Mouse (Mus musculus) midbrain, embryonic 14.5 days (tissue): Measurements from ENCODE around the gene Aff3. TPM values are rescaled to one million over a fixed set of nuclear protein-coding genes. Genes with fewer than 3 reads are reported as not detected.
A peak's percentile ranks its signal among the peaks of the same experiment; 100 is the strongest.

Source experiments
- ATAC-seq: fragments of 200-750 bp; cut with Nextera tagmentation; 2 replicates; pipeline ENCODE4 v1.8.0; 2017; ENCODE audit warnings: moderate number of reproducible peaks, moderate library complexity; ENCODE audit not compliant: low FRiP score, low TSS enrichment
- DNase-seq: peaks from one replicate; pipeline ENCODE4 v3.0.0-alpha.2; 2015
- H3K27ac ChIP-seq: fragments of 300-500 bp; sonication (generic); replicated peaks from 2 replicates; pipeline ENCODE4 v1.5.1; 2014; ENCODE audit warnings: mild to moderate bottlenecking, low read depth, low read length, moderate library complexity
- H3K27me3 ChIP-seq: fragments of 300-500 bp; sonication (generic); 2 replicates; pipeline ENCODE4 v1.6.1; 2014; ENCODE audit warnings: low read length, control low read depth, mixed read lengths; ENCODE audit not compliant: control insufficient read depth, insufficient read depth
- H3K36me3 ChIP-seq: fragments of 300-500 bp; sonication (generic); 2 replicates; pipeline ENCODE4 v1.6.1; 2014; ENCODE audit warnings: low read length, control low read depth; ENCODE audit not compliant: control insufficient read depth, insufficient read depth
- H3K4me1 ChIP-seq: fragments of 300-500 bp; sonication (generic); 2 replicates; pipeline ENCODE4 v1.6.1; 2014; ENCODE audit warnings: mild to moderate bottlenecking, antibody characterized with exemption, low read length, control low read depth; ENCODE audit not compliant: control insufficient read depth, insufficient read depth
- H3K4me2 ChIP-seq: fragments of 300-500 bp; sonication (generic); 2 replicates; pipeline ENCODE4 v1.6.1; 2014; ENCODE audit warnings: mild to moderate bottlenecking, low read length, moderate library complexity
- H3K4me3 ChIP-seq: fragments of 300-500 bp; sonication (generic); replicated peaks from 2 replicates; pipeline ENCODE4 v1.5.1; 2014; ENCODE audit warnings: low read depth, low read length
- H3K9ac ChIP-seq: fragments of 300-500 bp; sonication (generic); replicated peaks from 2 replicates; pipeline ENCODE4 v1.6.1; 2014; ENCODE audit warnings: mild to moderate bottlenecking, low read length, moderate library complexity
- H3K9me3 ChIP-seq: fragments of 300-500 bp; sonication (generic); 2 replicates; pipeline ENCODE4 v1.6.1; 2016; ENCODE audit warnings: low read length, control low read depth, mixed read lengths; ENCODE audit not compliant: control insufficient read depth
- WGBS: fragments of 180-500 bp; shearing (Covaris S2); extraction: QIAGEN DNeasy Blood & Tissue Kit; methylation state at CpG from one replicate; pipeline ENCODE4 v1.1.7; 2014; 5-methylcytosine and 5-hydroxymethylcytosine counted together
- polyA plus RNA-seq: library from polyadenylated mRNA; unstranded; fragments of >200 nt; fragmentation: Nextera tagmentation; extraction: Ambion mirVana; gene quantifications from 2 replicates; pipeline ENCODE4 v1.2.1, GENCODE M21; 2014

The Aff3 gene
- polyA plus RNA-seq, 1 experiment from 2014 or later: 20.3 TPM

DNA sequence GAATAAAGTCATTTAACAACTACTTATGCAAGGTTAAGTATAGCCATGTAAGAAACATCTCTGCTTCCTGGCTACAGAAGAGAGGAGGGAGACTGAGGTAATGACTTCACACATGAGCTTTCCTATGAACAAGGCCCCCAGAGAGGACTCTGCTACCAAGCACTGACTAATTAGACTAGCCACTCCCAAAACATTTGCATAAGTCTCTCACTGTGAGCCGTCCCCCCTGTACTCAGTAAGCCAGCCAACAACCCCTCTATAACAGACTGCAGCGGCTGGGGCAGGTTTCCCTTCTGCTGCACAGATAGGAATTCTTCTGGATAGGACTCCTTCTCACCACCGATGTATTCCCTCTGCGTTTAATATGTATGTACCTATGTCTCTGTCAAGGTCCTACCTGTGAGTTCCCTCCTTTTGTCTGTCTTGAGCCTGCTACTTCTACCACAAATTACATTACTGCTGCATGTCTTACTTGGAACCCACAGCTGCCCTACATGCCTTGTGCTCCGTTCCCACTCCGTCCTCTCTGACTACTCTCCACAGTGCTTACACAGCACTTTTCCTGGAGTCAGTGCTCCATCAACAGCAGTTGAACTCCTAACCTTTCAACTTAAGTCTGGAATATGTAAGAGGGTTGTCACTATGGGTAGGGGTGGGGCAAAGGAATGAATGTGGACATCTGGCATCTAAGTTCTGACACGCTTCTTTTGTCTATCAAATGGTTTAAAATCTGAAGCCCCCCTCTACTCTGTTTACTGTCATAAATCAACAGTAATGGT is 197.3 kb downstream of the Aff3 start:
- no peaks in the 10 kb centered on the region for H3K36me3 ChIP-seq
- DNase-seq (peak; percentile 38), ATAC-seq (no peak)
- H3K9me3 ChIP-seq: no peaks in the 10 kb centered on the region
- H3K4me2 ChIP-seq: no peak overlapping the region
- no peaks in the 10 kb centered on the region for H3K27me3 ChIP-seq
- H3K4me3 ChIP-seq: no peak overlapping the region
- no peak overlapping the region for H3K9ac ChIP-seq
- no peak overlapping the region for H3K27ac ChIP-seq
- WGBS: 61% methylated on average over 7 of the region's 7 CpGs
- H3K4me1 ChIP-seq: peaks cover 2% of the 10 kb centered on the region; the same call in 1 of the 2 replicates

DNA sequence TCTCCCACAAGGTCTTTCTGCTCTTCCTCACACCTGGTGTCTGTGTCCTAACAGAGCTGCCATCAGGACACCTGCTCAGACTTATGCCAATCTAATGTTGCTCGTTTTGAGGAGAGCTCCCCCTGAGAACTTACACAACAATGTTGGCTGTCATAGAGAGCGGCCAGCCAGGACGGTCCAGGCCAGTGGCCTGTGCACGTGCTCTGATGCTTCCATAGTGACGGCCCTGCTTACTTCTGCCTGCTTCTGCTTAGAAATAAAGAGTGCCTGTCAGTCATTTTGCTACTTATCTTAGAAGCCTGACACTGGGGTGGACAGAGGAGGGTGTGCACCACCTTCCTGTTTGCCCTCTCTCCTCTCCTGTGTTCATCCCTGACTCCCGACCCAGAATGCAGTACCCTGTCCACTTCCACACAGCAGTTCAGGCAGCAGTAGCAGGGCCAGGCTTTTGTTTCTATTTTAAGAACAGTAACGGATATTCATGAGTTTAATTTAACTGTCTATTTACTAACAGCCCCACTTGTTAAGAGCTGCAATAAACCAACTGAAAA is 208.0 kb downstream of the Aff3 start:
- Histone ChIP-seq H3K4me2 (no peak overlapping the region), H3K36me3 (no peaks in the 10 kb centered on the region), H3K9ac (no peak overlapping the region), H3K9me3 (no peaks in the 10 kb centered on the region), H3K4me1 (peaks cover 21% of the 10 kb centered on the region), H3K27ac (no peak overlapping the region), H3K27me3 (no peaks in the 10 kb centered on the region), H3K4me3 (no peak overlapping the region)
- WGBS: 51% methylated on average over 7 of the region's 7 CpGs
- DNase-seq: no peak
- no peak; the same call in 1 of the 2 replicates for ATAC-seq

DNA sequence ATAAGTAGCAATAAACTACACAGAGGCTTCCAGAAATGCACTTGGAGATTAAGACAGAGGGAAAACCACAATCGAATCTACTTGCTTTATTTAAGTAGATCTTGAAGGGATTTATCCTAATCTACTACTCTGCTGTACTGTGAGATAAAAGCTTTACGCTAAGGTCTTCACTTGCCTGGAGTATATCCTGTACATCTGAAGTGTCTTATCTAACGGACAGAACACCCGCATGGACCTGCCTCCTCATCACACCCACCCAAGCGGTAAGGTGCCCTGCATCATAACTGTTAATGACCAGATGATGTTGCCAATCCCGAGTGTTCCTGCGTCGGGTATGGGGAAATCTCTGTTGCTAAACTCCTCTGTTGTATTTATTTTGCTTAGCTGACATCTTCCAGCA is 209.8 kb downstream of the Aff3 start:
- no peaks in the 10 kb centered on the region for H3K27me3 ChIP-seq
- no peak for ATAC-seq
- H3K4me1 ChIP-seq: peaks cover 17% of the 10 kb centered on the region

DNA sequence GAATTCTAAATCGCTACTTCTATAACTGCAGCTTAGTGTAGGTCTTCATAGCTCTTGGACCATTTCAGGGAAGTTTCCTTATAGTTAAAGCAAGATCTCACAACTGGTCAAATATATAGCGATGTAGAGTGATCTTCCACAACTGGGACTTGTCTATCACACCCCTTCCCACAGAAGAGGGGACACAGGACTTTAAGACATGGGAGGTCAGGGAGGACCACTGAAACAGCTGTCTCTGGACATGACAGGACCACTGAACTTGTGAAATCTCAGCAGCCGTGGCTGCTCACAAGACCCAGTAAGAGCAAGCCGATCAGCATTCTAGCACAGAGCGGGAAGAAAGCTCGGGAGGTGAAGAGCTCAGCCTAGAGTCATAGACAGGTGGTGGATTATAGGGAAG is 213.4 kb downstream of the Aff3 start:
- ATAC-seq (no peak), DNase-seq (no peak)
- Histone ChIP-seq H3K9me3 (no peaks in the 10 kb centered on the region), H3K4me1 (peaks cover 23% of the 10 kb centered on the region), H3K27me3 (no peaks in the 10 kb centered on the region), H3K36me3 (no peaks in the 10 kb centered on the region), H3K4me3 (no peak overlapping the region), H3K4me2 (no peak overlapping the region), H3K27ac (peak overlapping the region; percentile 33), H3K9ac (no peak overlapping the region)
- 90% methylated on average over 6 of the region's 6 CpGs for WGBS

More for the DNA sequence above, 209.8 kb downstream of the Aff3 start:
- H3K9ac ChIP-seq: no peak overlapping the region
- no peak overlapping the region for H3K4me3 ChIP-seq
- no peak overlapping the region for H3K4me2 ChIP-seq
- WGBS: 85% methylated on average over 8 of the region's 8 CpGs
- 0 out of 2 replicates have a peak overlapping the region, but pooled peaks have one; percentile 49 for H3K27ac ChIP-seq
- no peaks in the 10 kb centered on the region for H3K36me3 ChIP-seq
- no peak for DNase-seq
- no peaks in the 10 kb centered on the region for H3K9me3 ChIP-seq

DNA sequence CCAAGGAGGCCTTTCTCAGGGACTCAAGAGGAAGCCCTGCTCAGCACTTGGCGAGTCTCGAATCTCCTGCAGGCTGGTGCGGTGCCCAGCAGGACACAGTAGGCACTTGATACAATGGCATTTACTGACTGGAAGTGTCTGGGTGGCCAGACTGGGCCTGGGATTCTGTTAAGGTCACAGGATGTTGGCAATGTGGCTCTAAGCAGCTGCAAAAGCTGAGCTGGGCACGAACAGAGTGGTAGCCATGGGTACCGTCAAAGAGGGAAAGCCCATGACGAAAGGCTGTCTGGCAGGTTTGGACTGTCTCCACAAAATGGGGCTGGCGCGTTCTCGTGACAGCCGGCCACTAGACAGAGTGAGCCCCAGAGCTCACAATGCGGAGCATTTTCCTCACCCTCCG is 214.1 kb downstream of the Aff3 start:
- H3K4me3 ChIP-seq: no peak overlapping the region
- peak overlapping the region; percentile 52 for H3K27ac ChIP-seq
- H3K9me3 ChIP-seq: no peaks in the 10 kb centered on the region
- DNase-seq (peak; percentile 78), ATAC-seq (peak; percentile 86)
- H3K4me1 ChIP-seq: peaks cover 28% of the 10 kb centered on the region
- no peak overlapping the region for H3K4me2 ChIP-seq
- no peak overlapping the region for H3K9ac ChIP-seq
- WGBS: 70% methylated on average over 12 of the region's 12 CpGs
- no peaks in the 10 kb centered on the region for H3K27me3 ChIP-seq
- H3K36me3 ChIP-seq: no peaks in the 10 kb centered on the region

DNA sequence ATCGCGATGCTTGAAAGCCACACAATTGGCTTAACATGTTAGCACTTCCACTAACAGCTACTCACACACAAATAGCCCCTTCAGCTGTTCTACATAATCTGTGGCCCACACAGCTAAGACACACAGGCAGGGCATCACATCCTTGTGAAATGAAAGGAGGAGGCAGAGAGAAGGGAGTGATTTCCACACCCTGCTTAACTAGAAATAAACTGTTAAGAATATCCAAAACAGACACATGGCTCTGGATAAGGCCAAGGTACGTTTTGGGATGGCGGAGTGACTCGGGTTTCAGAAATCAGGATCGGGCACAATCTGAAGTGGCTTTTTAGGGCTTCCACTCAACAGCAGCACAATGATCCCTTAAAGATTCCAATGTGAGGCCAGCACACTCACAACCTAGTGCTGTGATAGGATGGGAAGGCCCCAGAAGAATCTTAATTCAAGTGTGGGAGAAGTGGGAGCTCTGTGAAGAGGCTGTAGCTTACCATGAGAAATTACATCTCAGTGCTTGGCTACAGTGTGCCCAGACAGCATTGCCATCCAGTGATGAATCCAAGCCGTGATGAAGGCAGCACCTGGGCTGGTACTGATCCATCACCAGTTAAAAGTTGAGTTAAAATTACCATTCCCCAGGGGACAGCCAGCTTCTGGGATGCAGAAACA is 214.8 kb downstream of the Aff3 start:
- Histone ChIP-seq H3K4me2 (no peak overlapping the region), H3K9ac (no peak overlapping the region), H3K4me1 (peaks cover 27% of the 10 kb centered on the region), H3K9me3 (no peaks in the 10 kb centered on the region), H3K36me3 (no peaks in the 10 kb centered on the region), H3K4me3 (no peak overlapping the region), H3K27me3 (no peaks in the 10 kb centered on the region), H3K27ac (peak overlapping the region; percentile 52)
- WGBS: 77% methylated on average over 7 of the region's 7 CpGs
- DNase-seq (no peak), ATAC-seq (no peak)

DNA sequence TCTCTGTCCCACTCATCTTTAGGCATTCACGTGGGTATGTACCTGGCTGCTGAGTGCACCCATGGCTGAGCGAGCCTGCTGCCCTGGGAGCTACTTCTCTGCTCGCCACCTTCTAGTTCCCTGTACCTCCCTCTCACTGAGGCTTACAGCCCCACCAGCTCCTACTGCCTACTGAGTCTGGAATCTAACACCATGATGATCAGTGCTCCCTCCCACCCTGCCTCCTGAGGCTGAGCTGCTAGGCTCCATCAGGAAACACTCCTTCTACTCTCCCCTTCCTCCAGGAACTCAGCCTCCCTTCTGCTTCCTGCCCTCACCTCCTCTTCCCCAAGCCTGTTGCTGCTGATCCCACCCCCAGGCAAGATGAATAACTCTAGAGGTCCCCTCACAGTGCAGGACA is 215.9 kb downstream of the Aff3 start:
- H3K9me3 ChIP-seq: no peaks in the 10 kb centered on the region
- no peak overlapping the region for H3K4me3 ChIP-seq
- no peak overlapping the region for H3K27ac ChIP-seq
- ATAC-seq (no peak), DNase-seq (no peak)
- no peak overlapping the region for H3K4me2 ChIP-seq
- no peaks in the 10 kb centered on the region for H3K36me3 ChIP-seq
- WGBS: 70% methylated on average over 3 of the region's 3 CpGs
- H3K9ac ChIP-seq: no peak overlapping the region
- peaks cover 27% of the 10 kb centered on the region for H3K4me1 ChIP-seq
- no peaks in the 10 kb centered on the region for H3K27me3 ChIP-seq

DNA sequence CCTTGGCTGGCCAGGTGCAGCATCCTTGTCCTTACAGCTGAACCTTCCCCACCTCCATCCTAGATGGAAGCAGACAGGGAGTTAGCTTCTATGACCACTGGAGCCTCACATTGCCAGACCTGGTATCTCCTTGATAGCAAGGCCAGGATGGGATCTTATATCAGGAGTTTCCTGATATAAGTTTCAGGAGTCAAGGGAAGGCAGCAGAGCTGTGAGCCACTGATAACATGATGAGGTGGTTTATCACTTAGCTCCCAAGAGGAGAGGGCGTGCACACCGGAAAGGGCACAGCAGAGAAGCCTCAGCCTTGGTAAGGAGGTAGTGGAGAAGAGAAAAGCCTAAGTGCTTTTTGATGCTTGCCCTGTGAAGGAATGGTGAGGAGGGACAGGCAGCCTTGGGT is 217.2 kb downstream of the Aff3 start:
- WGBS: 96% methylated on average over 2 of the region's 2 CpGs
- H3K4me1 ChIP-seq: peaks cover 35% of the 10 kb centered on the region
- no peak for DNase-seq

More for the DNA sequence above, 217.2 kb downstream of the Aff3 start:
- ATAC-seq: no peak
- Histone ChIP-seq H3K27me3 (no peaks in the 10 kb centered on the region), H3K36me3 (no peaks in the 10 kb centered on the region), H3K4me2 (no peak overlapping the region), H3K27ac (no peak overlapping the region), H3K9me3 (no peaks in the 10 kb centered on the region), H3K4me3 (no peak overlapping the region), H3K9ac (no peak overlapping the region)
